8 mouse cellular contexts compared by ENCODE assay signal in genomic region chr8:115249688-115250366, GRCm38 (mm10).
A peak's percentile ranks its signal among the peaks of the same experiment; 100 is the strongest.
DNase-seq lines count a peak whose midpoint lies in the region; ATAC-seq lines count a peak whose summit lies in the region.

No protein-coding gene starts in this region.

- H3K36me3 ChIP-seq in kidney, embryonic 16.5 days (ENCODE audit: insufficient read depth, low read length): no peaks in the 10 kb centered on the region
- H3K36me3 ChIP-seq in midbrain, embryonic 15.5 days (replicated peaks): no peaks in the 10 kb centered on the region

- H3K9me3 ChIP-seq in kidney, embryonic 16.5 days (ENCODE audit: low read length): peaks cover 5% of the 10 kb centered on the region; the same call in 1 of the 2 replicates
- H3K9me3 ChIP-seq in midbrain, embryonic 15.5 days: no peaks in the 10 kb centered on the region

- peak overlapping the region; percentile 54 for H3K4me2 ChIP-seq in kidney, embryonic 16.5 days (replicated peaks; ENCODE audit: low read depth, low read length)
- H3K4me2 ChIP-seq in midbrain, embryonic 15.5 days: peak overlapping the region; percentile 26

- peaks cover 18% of the 10 kb centered on the region for H3K27me3 ChIP-seq in kidney, embryonic 16.5 days (ENCODE audit: insufficient read depth, low read length)
- peaks cover 5% of the 10 kb centered on the region; the same call in 1 of the 2 replicates for H3K27me3 ChIP-seq in midbrain, embryonic 15.5 days (replicated peaks)

- no peak overlapping the region for H3K27ac ChIP-seq in kidney, embryonic 16.5 days (ENCODE audit: low read length)
- H3K27ac ChIP-seq in midbrain, embryonic 15.5 days: no peak overlapping the region

- H3K4me3 ChIP-seq in kidney, embryonic 16.5 days (ENCODE audit: low read length): peak overlapping the region; percentile 26
- no peak overlapping the region for H3K4me3 ChIP-seq in midbrain, embryonic 15.5 days

- 17% methylated on average over 22 of the region's 22 CpGs for WGBS in kidney, embryonic 16.5 days
- WGBS in midbrain, embryonic 15.5 days: 37% methylated on average over 22 of the region's 22 CpGs

- DNase-seq in embryo, embryonic 11 days: peak; percentile 47
- DNase-seq in embryo, embryonic 9.5 days (ENCODE audit: extremely low spot score): no peak
- peak; percentile 22 for DNase-seq in urinary bladder, postnatal 14 days (ENCODE audit: low spot score)
- DNase-seq in urinary bladder, postnatal 10 days (ENCODE audit: low spot score): no peak
- DNase-seq in Muller cell, postnatal 12 days (ENCODE audit: inconsistent ontology term): no peak
- no peak for DNase-seq in yolk sac, embryonic 10.5 days (ENCODE audit: low spot score)

- ATAC-seq in kidney, embryonic 16.5 days (ENCODE audit: low FRiP score, low TSS enrichment): no peak
- ATAC-seq in midbrain, embryonic 15.5 days (replicated peaks): no peak

- peaks cover 13% of the 10 kb centered on the region for H3K4me1 ChIP-seq in kidney, embryonic 16.5 days (ENCODE audit: insufficient read depth, low read length)
- peaks cover 8% of the 10 kb centered on the region; the same call in 1 of the 2 replicates for H3K4me1 ChIP-seq in midbrain, embryonic 15.5 days

- no peak overlapping the region for H3K9ac ChIP-seq in kidney, embryonic 16.5 days (replicated peaks; ENCODE audit: low read length)
- no peak overlapping the region for H3K9ac ChIP-seq in midbrain, embryonic 15.5 days

Comparison
In these comparisons a context has a peak if more than half of its experiments do, and no peak if none do; other contexts are left out.
1. DNase-seq: peak in embryo, embryonic 11 days (single experiment) and urinary bladder, postnatal 14 days (single experiment); none in embryo, embryonic 9.5 days (single experiment), urinary bladder, postnatal 10 days (single experiment), Muller cell, postnatal 12 days (single experiment) and yolk sac, embryonic 10.5 days (single experiment).